Mouse (Mus musculus): Measurements from ENCODE around the gene Serhl. TPM values are rescaled to one million over a fixed set of nuclear protein-coding genes. Genes with fewer than 3 reads are reported as not detected.
"Not testable (repeated sequence)": the region's sequence is repeated elsewhere in the genome, so short reads cannot be mapped to it uniquely, and the experiment has no call there.

Gene Serhl
- total RNA-seq, 2 experiments from 2014 or later: 9.0 to 15.0 TPM

DNA sequence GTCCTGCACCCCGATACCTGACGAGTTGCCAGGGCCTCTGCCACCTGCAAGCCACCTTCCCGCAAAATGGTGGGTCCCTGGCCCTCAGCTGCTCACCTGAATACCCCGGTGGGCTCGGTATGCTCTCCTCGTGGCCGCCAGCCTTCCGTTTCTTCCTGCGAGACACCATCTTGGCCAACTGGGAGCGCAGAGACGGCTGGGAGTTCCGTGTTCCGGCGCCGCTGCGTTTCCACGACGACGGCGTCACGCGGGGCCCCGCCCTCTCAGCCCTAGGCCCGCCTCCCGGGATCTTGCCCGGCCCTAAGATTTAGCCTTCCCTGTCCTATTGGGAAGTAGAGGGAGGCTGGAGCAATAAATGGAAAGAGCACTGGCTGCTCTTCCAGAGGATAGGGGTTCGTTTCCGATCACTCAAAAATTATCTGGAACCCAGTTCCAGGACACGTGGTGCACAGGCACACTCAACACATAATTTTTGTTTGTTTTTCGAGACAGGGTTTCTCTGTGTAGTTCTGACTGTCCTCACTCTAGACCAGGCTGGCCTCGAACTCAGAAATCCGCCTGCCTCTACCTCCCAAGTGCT, 33.4 kb downstream of the Serhl start, which contains the start of gene Rrp7a:
Rrp7a (minus strand) TSS at position 236 of the 580 bp plus-strand sequence.
- peak; percentile 88 to 94 for DNase-seq (ENCODE audit: low spot score in 2 of 2)

DNA sequence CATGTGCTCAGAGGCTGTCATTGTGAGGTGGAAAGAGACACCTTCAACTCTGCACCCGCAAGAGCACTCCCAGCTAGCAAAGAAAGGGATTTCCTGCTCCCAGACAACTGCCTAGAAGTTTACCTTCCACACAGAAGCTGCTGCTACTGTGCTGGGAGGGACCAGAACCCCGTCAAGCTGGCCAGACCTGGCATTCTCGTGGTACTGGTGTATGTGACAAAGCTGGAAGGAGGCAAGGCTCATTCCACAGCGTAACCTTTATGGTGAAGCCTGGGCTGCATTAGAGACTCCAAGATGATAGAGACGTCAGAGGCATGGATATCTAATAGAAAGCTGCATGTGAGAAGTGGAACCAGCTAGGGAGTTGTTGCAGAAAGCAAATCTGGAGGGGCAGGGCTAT, 35.3 kb downstream of the Serhl start:
- DNase-seq (ENCODE audit: low spot score in 2 of 2): no peak

DNA sequence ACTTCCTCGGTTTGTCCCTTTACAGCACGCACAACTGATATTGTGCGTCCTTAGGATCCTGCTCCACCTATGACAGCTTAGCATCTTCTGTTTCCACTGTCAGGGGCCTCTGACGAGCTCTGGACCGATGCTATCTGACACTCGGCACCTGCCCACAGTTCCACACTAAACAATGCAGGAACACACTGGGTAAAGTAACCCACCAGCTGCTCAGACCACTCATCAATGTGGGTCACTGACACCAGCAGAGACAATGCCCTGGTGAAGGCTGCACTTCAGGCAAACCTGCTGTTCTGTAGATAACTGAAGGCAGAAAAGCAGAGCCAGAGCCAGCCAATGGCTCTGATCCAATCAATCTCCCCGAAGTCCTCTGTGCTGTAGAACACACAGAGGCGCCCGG, 37.3 kb downstream of the Serhl start:
- no peak for DNase-seq (ENCODE audit: low spot score in 2 of 2)

GRCm38 (mm10) chr15:83127037-83127436, 37.7 kb downstream of the Serhl start:
- DNase-seq (ENCODE audit: low spot score in 2 of 2): not testable (repeated sequence)

GRCm38 (mm10) chr15:83129530-83130231, 40.4 kb downstream of the Serhl start:
- DNase-seq (ENCODE audit: low spot score in 2 of 2): no peak

DNA sequence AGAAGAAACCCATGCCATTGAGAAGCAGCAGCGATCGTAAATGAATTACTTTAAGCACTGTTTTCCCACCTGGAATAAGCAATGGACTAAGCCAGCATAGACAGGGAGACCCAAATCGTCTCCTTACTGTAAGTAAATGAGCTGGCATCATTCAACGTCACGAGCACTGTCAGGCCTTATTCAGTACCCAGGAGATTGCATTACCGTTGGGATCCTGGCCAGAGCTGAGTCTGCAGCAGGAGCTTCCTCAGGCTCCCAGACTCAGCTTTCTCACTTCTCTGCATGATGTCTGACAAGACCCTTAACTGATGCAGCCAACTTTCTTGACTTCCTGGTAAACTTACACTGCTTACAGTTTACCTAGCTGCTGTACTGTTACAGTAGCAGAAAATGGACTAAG, 45.4 kb downstream of the Serhl start:
- DNase-seq (ENCODE audit: low spot score in 2 of 2): no peak

DNA sequence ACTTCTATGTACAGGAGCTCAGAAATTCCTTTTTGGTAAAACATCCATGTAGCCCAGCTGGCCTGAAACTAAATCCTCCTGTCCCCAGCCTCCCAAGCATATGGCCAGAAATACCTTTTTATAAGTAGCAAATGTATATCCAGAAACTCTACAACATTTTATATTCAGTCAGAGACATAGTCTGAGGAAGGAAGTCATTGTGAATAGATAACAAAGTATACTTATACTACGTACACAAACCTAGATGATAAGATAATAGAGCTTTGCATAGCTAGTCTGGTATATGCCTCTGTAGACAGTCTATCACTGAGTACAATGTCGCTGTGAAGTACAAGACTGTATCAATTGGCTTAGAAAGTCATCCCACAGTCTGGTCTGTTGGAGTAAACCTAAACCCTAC, 46.3 kb downstream of the Serhl start:
- no peak for DNase-seq (ENCODE audit: low spot score in 2 of 2)

- DNase-seq (ENCODE audit: low spot score in 2 of 2): peak; percentile 20 to 35
Observed at GRCm38 (mm10) chr15:83142861-83143260, 53.6 kb downstream of the Serhl start.

DNA sequence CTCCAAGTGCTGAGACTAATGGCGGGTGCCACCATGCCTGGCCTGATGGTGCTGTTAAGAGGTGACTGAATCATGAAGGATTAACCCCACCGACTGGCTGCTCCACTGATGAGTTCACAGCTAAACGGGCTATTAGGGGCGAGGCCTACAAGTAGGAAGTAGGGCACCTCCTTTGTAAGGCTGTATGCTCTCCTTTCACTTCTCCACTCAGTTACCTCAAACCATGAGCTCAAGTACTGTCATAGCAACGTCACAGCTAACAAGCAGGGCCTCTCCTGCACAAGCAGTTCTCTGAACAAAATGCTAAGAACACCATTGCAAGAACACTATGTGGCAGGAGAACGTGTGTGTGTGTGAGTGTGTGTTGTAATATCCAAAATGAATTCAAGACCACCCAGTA, 56.2 kb downstream of the Serhl start:
- DNase-seq (ENCODE audit: low spot score in 2 of 2): no peak

- DNase-seq (ENCODE audit: low spot score in 2 of 2): no peak
Observed at GRCm38 (mm10) chr15:83148395-83148794, 59.1 kb downstream of the Serhl start.

- DNase-seq (ENCODE audit: low spot score in 2 of 2): no peak
Observed at GRCm38 (mm10) chr15:83148801-83149195, 59.5 kb downstream of the Serhl start.

GRCm38 (mm10) chr15:83149196-83150072, 60.1 kb downstream of the Serhl start, which contains the start of gene Poldip3:
Gene Poldip3 (minus strand): TSS chr15:83149384.
- DNase-seq (ENCODE audit: low spot score in 2 of 2): peak; percentile 98 to 99

GRCm38 (mm10) chr15:83150073-83150442, 60.8 kb downstream of the Serhl start:
- DNase-seq (ENCODE audit: low spot score in 2 of 2): no peak

DNA sequence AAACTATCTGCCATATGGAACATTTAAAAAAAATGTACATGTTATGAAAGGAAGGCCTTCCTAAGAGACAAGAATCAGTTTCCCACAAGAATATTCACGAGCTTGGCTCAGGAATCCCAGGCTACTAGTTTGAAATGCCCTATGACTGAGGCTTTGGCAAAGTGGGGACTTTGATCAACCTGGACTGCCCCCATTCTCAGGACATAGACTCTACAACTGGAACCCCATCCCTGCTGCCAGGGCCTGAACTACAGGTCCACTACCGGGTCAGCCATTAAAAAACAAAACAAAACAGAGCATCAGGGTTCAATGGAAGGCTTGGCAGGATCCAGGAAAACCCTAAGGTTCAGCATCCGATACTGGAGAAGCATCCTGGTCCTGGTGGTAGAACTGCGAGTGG, 61.4 kb downstream of the Serhl start:
- no peak for DNase-seq (ENCODE audit: low spot score in 2 of 2)

DNA sequence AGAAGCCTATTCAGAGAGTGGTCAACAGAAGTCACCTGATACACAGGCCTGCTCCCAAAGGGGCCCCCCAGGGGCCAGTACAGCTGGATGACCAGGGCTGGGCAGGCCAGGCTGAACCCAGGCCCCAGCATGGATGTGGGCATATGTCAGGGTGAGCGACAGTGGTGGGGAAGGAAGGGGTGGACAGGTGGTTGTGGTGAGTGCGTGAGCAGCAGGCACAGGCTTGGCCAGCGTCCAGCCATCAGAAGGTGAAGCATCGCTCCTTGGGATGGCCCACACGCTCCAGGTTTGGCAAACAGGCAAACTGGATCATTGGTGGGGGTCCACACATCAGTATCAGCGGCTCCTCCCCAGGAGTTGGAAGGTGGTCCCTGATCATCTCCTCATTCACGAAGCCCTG, 65.0 kb downstream of the Serhl start:
- no peak for DNase-seq (ENCODE audit: low spot score in 2 of 2)

- no peak for DNase-seq (ENCODE audit: low spot score in 2 of 2)
Observed at GRCm38 (mm10) chr15:83155672-83156419, 66.5 kb downstream of the Serhl start.

GRCm38 (mm10) chr15:83156929-83157666, 67.8 kb downstream of the Serhl start:
- peak in 1 of 2 experiments; percentile 42 for DNase-seq (ENCODE audit: low spot score in 2 of 2)

- DNase-seq (ENCODE audit: low spot score in 2 of 2): no peak
Observed at GRCm38 (mm10) chr15:83157667-83158064, 68.4 kb downstream of the Serhl start.

DNA sequence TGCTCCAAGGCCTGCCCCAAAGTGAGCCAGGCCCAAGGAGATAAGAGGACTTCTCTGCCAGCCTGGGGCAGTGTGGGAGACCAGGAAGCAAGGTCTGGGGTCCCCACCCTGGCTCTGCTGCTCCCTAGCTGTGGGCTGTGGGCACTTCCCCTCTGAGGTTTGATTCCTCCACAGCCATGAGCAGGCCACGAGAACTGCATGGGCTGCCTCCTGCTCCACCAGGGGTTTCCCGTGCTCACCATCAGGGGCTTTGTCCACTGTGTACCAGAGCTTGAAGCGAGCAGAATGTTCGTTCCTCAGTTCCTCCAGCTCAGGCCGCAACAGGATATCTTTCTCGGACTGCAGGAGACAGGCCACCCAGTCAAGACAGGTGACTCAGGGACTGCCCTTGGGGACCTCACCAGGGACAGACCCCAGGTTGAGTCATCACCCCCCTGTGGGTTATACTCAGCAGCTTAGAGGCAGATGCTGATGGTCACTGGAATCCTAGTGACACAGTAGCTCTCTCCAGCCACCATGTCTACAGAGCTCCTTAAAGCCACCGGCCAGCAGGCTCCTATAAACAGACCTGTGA, 69.4 kb downstream of the Serhl start:
- DNase-seq (ENCODE audit: low spot score in 2 of 2): no peak

- no peak for DNase-seq (ENCODE audit: low spot score in 2 of 2)
Observed at GRCm38 (mm10) chr15:83159823-83160222, 70.5 kb downstream of the Serhl start.

Measured in layer of hippocampus, postnatal 14 days (tissue).